Mouse (Mus musculus) 3T3-L1 (cell line): ENCODE results near the gene Mavs.

Experiments
- DNase-seq: peaks from one replicate; pipeline ENCODE4 v3.0.0-alpha.2; 2015; ENCODE audit warnings: low read depth, low spot score

Gene Mavs

DNA sequence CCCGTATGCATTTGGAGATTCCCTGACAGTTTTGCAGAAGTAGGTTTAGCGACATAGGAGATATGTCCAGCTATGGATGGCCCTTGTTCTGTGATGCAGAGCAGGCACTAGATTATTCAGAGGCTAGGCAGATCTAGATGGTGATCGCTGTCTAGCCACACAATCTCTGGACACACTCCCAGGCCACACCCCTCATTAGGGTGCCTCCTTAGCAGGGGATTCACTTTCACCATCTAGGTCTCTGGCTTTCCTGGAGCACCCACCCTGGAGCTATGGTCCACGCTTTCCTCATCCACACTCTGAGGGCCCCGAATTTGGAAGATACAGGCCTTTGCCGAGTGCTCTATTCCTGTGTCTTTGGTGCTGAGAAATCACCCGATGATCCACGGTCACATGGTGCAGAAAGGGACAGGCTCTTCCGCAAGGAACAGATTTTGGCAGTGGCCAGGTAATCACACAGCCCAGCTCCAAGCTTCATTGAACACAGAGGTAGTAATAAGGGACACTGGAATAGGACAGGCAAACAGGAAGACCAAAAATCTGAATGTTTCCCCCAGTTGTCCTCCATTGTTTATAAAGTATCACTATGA, 22.7 kb upstream of the Mavs start:
- DNase-seq: peak; percentile 57

DNA sequence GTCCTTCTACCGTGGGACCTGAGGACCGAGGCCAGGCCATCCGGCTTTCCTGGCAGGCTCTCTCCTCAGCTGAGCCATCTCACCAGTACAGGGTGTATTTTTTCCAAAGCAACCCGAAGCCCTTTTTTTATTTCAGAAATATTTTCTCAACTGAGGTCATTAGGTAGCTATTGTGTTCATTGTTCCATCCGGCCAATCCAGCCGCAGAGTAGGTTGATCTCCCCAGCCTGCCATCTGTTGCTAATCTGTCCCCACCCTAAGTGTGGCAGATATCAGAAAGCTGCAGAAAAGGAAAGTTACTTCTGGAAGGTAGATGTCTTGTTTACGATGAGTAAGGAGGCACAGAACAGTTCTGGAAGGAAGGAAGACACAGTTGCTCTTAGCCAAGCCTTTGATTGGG, 20.1 kb upstream of the Mavs start:
- DNase-seq: no peak

DNA sequence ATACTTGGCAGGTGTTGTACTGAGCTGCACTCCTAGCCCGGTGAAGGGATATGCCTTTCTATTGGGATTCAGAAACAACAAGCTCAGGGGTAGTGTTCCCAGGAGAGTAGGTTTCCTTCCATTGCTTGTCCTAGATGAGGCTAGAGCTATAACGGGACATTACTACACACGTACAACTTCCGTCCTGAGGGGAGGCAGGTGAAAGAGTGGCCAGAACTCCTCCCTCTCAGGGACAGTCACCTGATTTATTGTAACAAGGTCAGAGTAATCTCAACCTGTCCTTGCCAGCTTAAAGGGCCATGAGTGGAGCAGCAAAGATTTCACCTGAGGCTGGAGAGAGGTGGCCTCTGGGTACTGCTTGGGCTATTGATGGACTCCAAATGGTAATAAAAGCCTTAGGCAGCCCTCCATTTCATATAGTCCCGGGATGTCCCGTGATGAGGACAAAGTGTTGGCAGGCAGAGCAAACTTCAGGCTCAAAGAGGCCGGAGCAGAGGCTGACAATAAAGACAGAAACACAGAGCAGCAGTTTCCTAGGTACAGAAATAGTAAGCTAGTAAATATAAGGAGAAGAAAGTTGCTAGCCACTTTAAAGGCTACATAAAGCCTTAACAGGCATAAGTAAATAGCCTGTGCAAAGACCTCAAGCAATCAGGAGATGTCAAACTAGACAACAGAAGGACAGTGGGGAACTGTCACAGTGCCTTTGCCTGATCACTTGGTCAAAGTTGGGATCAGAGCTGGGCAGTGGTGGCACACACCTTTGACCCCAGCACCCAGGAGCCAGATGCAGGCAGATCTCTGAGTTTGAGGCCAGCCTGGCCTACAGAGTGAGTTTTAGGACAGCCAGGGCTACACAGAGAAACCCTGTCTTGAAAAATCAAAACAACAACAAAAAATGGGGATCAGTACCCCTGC, 17.7 kb upstream of the Mavs start:
- no peak for DNase-seq

DNA sequence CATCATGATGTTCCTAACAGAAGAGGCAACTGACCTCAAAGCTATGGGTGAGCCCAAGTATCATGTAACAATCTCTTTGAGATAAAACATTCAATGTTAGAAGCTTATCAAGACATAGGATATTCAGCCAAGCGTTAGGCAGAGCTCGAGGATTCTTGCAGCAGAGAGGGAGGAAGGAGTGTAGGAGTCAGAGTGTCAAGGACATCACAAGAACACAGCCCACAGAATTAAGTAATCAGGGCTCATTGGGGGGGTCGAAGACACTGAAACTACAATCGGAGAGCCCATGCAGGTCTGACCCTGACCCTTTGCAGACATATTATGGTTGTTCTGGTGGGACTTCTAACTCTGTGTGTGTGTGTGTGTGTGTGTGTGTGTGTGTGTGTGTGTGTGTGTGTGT, 13.8 kb upstream of the Mavs start:
- no peak for DNase-seq

DNA sequence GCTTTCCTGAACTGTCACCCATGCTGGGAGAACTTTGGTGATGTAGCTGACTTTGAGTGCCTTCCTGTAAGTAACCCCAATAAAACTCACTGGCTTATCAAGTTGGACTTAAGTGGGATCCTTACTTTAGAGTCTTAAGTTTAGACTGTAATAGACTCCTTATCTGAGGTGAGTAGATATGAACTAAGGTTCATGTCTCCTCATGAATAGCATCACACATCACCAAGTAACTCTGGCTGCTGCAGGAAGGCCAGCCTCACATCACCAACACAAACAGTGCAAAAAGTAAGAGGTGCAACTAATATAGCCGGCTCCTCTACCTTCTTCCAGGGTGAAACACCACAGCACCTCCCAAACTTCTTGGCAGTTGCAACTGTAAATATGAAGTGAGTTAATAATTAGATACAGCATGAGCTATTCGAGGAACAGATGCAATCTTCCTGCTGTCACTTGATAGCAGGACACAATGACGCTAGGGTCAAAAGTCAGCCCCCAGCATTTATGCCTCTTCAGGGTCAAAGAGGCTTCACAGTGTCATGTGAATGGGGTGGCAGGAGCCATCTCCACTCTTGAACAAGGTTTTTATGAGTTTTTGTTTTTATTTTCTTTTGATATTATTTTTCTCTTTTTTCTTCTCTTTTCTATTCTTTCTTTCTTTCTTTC, 11.9 kb upstream of the Mavs start:
- DNase-seq: no peak

DNA sequence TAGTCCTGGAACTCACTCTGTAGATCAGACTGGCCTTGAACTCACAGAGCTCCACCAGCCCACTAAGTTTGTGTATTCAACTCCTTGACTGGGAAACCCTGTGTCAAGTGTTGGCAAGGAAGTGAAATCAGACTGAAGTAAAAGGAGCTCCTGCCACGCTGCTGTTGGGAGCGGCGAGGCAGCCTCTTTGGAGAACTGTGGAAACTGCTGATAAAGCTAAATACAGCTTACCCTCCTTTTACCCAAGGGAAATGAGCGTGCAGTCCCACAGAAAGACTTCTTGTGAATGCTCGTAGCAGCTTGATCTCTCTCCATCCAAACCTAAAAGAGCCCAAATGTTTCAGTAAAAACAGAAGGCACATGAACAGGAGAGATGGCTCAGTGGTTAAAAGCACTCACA, 11.3 kb upstream of the Mavs start:
- no peak for DNase-seq

DNA sequence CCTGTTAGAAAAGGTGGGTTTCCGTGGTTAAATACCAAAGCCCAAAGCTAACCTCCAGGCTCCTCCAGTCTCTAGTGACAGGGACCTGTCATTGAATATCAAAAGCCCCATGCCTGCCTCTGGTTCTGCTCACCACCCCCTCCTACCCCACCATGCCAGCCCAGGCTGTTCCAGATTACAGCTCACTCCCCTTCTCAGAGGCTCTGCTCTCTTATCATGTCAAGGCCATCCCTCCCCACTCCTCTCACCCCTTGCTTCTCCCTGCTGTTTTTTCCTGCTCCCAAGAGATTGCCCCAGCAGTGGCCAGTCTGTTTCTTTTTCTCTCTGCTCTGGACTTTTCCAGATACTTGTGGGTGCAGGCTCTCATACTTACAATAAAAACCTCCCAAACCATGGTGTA, 10.3 kb upstream of the Mavs start:
- DNase-seq: no peak

DNA sequence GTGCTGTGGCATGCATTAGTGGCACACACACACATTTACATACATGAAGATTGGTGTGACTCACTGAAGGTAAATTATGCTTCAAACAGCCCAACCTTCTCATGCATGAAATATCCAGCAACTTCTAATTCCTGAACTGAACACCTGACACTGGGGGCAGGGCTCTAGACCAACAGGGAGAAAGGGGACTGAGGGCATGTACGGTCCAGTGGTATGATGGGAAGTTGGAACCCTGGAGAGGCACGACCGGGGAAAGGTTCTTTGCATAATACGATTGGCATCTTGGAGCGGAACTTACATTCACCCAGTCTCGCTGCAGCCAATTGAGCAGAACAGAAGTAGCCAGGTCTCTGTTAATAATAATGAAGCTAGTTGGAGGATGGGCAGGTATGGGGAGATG, 8.7 kb upstream of the Mavs start:
- no peak for DNase-seq

DNA sequence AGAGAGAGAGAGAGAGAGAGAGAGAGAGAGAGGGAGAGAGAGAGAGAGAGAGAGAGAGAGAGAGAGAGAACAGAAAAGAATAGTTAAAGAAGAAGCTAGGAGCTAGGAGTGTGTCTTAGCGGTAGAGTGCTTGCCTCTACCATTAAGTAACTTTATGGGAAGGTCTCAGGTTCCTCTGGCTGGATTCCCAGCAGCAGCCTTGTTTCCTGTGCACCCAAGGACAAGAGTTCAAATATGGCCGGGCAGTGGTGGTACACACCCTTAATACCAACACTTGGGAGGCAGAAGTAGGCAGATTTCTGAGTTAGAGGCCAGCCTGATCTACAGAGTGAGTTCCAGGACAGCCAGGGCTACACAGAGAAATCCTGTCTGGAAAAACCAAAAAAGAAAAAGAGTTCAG, 7.2 kb upstream of the Mavs start:
- DNase-seq: peak; percentile 22

DNA sequence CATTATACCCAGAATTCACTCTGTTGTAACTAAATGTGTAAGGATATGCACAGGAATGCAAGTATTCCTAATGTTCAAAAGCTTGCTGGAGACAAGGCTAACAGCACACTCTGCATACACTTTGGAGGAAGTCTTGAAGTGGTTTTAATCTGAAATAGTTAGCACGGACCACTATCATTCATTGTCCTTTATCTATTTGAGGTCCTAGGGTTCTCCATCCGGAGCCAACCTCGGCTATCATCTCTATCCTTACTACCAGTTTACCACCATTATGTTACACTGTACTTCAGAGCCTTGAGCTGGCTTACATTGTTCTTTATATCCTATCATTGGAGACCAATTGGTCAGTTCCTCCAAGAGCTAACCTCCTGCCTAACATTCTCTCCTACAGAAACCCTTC, 6.6 kb upstream of the Mavs start:
- DNase-seq: no peak

DNA sequence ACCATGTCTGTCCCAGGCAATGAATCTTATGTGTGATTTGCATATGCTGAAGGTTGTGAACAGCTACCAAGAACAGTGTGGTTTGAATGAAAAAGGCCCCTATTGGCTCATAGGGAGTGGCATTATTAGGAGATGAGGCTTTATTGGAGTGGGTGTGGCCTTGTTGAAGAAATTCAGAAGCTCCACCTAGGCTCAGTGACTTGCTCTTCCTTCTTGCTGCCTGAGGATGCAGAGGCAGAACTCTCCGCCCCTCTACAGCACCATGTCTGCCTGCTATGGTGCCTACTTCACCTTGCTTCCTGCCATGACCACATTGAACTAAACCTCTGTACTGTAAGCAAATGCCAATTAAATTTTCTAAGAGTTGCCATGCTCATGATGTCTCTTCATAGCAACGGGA, 1.3 kb upstream of the Mavs start:
- DNase-seq: peak; percentile 33

DNA sequence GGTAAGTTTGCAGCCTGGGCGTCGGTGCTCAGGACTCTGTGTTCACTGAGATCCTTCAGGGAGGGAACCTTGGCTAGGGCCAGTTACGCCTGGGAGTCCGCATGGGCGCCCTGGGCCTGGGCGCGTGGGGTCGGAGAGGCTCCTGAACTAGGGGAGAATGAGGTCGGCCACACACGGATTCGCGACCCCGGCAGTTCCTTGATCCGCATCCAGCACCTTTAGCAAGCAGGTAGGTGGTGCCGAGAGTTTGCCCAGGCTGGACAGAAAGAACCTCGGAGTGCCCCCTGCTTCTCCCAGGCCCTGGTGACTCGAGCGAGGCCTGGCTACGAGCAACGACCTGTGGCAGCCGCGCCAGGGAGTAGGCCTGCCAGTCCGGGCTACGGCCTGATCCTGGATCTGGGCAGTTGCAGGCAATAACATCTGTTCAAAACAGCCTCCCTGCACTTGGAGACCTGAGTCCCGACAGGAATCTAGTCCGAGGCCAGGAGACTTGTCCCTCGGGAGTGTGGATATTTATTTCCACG, 326 bp downstream of the Mavs start:
- DNase-seq: peak; percentile 36

DNA sequence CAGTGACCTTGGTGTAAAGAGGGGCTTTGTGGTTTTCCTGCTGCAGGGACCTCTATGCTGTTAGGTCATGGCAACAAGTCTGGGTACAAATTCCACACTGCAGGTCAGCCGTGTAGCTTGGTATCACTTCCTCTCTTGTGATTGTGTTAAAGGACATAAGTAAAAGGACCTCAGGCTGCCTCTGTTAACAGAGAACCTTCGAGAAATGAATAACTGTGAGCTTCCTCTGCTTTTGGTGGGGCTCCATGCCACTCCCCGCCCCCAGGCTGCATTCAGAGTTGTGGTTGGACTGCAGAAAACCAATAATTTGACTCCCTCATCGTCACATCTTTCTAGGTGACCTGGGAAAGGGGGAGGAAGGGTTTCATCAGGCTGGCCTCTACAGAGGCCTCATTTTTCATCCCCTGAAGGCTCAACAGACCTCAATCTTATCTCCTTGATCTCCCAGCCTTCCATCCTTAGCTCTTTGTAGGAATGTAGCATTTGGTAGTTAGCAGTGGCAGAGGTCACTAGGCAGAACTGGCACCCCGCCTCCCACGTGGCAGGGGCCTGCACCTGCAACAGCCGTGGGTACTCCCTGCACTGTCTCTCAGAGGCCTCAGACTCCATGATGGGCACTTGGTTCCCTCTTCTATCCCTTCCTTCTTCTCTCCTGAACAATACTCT, 1.2 kb downstream of the Mavs start:
- peak; percentile 46 for DNase-seq

DNA sequence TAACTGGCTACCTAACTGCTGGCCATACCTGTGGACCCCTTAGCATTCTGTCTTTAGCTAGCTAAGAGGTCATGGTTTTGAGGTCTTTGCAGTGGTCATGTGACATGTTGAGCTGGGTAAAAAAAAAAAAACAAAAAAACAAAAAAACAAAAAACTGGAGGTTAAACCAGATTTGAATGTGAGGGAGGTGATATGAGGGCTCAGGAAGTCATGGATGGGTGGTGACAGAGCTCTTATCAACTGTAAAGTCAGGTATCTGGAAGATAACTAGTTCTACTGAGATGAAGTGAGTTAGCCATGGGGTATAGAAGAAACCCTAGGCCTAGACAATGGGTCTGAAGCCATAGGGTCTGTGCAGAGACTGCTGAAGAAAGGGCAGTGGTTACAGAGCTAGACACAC, 8.3 kb downstream of the Mavs start:
- DNase-seq: no peak

DNA sequence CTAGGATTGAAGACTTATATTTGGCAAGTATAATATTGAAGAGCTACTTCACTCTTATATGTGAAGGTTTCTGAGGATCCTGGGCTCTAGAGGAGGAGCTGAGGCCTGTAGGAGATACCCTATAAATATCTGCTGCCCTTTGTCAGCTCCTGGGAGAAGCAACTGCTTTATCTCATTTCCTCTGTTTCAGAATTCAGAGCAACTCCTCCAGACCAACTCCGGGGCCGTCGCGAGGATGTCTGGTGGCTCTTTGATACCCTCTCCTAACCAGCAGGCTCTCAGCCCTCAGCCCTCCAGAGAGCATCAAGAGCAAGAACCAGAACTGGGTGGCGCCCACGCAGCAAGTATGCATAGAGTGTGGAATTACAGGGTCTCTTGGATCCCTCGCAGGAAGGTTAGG, 9.1 kb downstream of the Mavs start:
- DNase-seq: no peak

DNA sequence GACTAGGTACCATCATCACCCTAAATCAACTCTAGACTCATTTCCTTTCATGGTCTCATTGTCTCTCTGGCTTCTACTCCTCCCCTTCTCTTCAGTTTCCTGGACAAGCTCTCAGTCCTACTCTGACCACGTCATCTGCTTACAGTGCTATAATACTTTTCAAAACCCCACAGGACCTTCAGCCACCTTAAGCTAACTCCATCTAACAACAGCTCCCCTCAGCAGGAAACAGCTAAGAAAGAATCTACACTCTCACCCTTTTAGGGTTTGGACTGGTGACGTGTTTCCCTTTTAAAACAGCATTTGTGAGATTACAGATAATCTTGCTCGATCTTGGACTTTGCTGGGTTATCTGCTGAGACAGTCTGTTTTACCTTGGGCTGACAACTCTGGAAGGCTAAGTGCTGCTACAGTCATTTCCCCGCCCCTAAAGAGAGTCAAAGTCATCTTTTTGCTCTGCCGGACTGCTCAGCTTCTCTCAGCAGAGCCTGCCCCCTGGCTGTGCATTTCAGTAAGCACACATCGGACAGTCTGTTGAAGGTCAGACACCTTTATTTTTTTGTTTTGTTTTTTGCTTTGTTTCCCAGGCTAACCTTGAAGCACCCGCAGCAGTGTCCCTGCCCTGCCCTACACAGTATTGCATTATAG, 19.9 kb downstream of the Mavs start:
- peak; percentile 95 for DNase-seq

DNA sequence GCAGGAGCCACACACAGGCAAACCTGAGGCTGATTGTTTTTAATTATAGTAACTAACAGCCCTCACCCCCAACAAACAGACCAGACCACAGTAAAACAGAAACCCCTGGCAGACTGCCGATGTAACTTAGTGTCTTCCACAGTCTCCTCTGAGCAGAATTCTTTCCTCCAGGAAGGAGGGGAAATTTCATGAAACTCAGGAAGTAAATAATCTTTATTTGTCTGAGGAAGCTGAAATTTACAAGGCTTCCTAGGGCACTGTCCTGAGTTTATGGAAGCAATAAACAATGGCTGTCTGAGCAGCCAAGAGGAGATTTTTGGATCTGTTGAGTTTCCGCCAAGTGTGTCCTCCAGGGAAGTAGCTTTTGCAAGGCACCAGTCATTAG, 20.5 kb downstream of the Mavs start:
- DNase-seq: no peak

DNA sequence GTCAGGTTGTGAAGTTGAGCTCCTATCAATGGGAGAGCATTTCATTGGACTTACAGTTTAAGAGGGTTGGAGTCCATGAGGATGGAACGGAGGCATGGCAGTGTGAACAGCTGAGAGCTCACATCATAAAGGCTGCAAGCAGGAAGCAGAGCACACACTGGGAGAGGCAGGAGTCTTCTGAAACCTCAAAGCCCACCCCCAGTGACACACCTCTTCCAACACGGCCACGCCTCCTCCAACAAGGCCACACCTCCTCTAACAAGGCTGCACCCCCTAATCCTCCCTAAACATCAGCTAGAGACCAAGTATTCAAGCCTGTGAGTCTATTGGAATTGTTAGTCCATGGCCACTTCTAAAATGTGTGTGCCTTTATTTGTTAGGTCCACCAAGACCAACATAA, 21.9 kb downstream of the Mavs start:
- no peak for DNase-seq

DNA sequence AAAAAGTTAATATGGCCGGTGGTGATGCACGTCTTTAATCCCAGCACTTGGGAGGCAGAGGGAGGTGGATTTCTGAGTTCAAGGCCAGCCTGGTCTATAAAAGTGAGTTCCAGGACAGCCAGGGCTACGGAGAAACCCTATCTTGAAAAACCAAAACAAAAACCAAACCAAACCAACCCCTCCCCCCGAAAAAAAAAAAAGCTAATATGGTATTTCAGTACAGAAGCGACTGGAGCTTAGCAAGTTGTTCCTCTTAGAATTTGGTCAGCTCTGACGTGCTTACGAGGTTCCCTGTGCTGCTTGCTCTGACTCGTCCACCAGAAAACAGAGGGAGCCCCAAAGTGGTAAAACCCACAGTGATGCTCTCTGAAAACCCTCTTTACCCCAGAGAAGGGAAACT, 24.8 kb downstream of the Mavs start:
- DNase-seq: no peak

DNA sequence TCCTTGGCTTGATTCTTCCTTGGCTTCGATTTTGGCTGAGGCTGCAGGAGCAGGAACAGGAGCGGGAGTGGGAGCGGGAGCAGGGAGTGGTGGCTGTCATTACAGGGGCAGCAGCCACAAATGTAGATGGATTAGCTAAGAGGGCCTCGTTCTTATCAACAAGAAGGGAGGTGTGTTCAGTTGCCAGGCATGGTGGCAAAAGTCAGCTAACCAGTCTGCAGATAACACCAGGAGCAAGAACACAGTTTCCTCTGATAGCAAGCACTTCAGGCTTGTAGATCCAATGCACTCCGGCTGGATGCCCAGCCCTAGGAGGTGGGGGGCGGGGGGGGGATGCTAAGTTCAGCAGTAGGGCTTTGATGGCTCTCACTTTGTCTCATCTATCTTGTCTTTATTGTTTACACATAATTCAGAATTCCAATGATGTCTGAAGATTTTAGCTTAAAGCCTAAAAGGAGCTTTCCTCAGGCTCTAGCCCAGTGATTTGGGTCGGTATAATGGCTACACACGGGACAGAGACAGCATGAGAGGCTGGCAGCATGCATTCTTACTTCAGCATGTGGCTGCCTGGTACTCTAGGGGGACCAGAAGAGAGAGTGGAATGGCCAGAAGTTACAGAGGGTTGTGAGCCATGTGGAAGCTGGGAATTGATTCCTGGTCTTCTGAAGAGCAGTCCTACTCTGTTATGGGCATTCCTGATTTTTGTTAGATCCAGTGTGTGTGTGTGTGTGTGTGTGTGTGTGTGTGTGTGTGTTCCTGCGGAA, 26.9 kb downstream of the Mavs start:
- DNase-seq: no peak
